Mouse (Mus musculus): Measurements from ENCODE around the gene Sirt3.

Gene Sirt3

DNA sequence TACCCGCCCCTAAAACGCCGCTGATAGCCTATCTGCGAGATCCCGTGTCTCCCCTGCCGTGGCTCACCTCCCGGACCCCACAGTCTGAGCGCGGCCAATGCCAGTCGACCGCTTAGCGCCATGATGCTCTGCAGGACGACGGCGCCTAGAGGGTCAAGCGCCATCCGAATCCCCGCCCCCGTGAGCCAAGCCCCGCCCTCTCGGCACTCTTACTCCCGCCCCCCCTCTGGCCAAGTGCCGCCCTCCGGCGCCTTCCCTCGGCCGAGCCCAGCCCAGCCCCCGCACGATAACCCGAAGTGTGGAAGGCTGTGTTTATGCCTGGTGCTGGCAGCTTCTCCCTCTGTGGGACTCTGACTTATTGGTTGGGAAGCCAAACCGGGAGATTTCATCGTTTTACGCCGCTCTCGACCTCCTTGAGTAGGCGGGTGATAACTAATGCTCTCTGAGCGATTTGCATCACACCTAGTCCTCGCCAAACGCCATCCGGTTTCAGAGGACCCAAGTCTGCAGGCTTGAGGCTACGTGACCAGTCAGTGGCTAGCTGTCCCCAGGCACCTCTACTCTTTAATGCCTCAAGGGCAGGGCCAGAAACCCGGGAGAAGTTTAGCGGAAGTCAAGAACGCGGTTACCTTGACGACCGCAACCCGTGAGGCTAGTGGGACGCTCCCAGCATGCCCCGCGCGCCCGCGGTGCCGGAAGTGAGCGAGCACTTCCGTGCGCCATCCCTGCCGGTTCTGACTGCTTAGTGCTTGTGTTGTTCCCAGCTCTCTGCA, at the start of gene Sirt3, which contains the start of gene Psmd13:
TSS of gene Sirt3 (minus strand) at position 614 of the 773 bp plus-strand sequence.
TSS of gene Psmd13 (plus strand) at position 273 of the 773 bp plus-strand sequence.
- DNase-seq = peak; percentile 94 to 96

- no peak for DNase-seq
Observed at GRCm38 (mm10) chr7:140927181-140927580, 45.1 kb upstream of the Sirt3 start.

- DNase-seq = peak in 1 of 2 experiments; percentile 17
Observed at GRCm38 (mm10) chr7:140923070-140923775, 41.1 kb upstream of the Sirt3 start.

DNA sequence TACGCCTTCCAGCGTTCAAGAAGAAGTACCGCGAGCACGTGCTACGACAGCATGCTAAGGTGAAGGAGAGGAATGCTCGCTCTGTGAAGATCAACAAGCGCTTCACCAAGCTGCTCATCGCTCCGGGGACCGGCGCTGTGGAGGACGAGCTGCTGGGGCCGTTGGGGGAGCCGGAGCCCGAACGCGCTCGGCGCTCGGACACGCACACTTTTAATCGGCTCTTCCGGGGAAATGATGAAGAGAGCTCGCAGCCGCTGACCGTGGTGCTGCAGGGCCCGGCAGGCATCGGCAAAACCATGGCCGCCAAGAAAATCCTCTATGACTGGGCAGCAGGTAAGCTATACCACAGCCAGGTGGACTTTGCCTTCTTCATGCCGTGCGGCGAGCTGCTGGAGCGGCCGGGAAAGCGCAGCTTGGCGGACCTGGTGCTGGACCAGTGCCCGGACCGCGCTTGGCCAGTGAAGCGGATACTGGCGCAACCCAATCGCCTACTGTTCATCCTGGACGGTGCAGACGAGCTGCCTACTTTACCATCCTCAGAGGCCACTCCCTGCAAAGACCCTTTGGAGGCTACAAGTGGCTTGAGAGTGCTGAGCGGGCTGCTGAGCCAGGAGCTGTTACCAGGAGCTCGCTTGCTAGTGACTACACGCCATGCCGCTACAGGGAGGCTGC, 40.4 kb upstream of the Sirt3 start:
- peak; percentile 85 to 90 for DNase-seq

DNA sequence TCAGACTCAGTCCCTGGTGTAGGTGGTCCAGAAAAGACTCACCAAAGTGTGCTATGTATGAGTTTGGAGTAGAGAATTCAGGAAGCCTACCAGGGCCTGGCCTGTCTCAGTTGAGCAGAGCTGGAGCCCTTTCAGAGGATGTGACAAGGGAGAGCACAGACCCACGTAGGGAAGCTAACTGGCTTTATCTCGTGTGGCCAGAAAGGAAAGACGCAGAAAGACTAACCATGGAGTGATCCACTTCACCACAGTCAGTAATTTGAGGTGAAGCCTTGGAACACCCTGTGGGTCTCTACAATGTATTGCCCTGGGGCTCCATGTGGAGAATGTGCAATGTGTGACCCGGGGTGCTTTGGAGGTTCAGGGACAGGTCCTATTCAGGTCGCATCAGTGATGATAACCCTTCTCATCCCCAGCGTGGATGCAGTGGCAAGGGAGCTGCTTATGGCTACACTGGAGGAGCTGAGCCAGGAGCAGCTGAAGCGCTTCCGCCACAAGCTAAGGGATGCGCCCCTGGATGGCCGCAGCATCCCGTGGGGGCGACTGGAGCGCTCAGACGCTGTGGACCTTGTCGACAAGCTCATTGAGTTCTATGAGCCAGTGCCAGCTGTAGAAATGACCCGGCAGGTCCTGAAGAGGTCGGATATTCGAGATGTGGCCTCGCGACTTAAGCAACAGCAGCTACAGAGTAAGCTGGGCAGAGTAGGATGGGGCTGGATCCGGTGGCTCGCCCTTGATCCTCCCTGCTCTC, 39.3 kb upstream of the Sirt3 start:
- no peak for DNase-seq

- no peak for DNase-seq
Observed at GRCm38 (mm10) chr7:140920418-140921029, 38.4 kb upstream of the Sirt3 start, which contains the start of gene Nlrp6. Nlrp6 (plus strand) TSS chr7:140920902.

DNA sequence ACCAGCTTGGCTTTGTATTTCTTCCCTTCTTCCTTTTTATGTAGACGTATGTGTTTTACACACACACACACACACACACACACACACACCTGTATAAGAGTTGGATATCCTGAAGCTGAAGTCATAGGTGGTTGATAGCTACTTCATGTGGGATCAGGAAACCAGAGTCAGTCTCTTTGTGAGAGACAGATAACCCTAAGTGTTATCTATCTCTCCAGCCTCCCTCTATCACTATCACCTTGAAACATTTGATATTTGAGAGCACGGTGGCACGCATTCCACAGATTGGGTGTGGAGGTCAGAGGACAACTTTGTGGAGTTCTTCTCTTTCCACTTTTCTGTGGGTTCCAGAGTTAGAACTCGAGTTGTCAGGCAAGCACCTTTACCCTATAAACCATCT, 37.8 kb upstream of the Sirt3 start:
- DNase-seq = no peak

DNA sequence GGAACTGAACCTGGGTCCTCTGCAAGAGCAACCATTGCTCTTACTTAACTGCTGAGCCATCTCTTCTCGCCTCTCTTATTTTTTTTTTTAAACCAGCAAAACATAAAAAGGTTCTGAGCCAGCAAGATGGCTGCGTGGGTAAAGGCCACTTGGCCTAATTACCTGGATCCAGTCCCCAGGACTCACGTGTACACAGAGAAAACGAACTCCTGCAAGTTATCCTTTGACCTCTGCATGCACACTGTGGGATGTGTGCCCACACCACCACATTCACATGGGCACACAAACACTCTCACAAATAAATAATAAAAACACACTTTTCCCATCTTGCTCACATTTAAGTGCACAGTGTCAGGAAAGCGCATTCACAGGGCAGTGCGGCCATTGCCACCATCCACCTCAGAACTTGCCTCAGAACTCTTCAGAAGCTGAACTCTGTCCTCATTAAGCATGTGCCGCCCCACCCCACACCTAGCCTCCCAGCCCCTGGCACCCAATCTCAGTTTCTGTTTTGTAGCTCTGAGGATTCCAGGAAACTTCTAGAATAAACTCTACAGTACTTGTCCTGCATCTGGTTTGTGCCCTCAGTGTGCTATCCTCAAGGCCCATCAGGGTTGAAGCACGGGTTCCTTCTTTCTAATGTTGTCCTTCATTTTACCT, 32.1 kb upstream of the Sirt3 start:
- DNase-seq = no peak

DNA sequence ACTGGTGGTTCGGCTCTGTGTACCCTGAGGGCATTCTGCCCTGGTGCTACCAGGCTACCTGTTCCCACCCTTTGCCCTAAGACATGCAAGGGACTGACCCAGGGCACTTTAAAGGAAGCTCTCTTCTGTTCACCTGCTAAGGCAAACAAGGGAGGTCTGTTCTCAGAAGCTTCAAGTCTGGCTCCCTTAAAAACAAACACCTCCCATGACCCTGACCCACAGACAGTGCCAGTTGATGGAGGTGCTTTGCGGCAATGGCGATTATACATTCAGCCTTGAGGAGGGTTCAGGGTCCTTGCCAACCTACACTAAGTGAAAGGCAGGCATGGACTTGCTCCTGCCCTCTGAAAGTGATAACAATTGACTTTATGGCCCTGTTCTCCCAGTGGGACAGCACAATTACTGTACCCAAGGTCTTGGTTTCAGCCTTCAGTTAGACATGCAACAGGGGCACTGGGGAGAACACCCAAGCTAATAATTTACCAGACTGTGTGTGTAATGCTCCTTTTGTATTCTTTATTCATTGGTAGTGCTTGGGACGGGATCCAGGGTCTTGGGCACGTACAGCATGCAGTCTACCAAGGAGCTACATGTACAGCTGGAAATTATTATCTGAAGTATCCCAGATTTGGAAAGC, 30.9 kb upstream of the Sirt3 start:
- no peak for DNase-seq

DNA sequence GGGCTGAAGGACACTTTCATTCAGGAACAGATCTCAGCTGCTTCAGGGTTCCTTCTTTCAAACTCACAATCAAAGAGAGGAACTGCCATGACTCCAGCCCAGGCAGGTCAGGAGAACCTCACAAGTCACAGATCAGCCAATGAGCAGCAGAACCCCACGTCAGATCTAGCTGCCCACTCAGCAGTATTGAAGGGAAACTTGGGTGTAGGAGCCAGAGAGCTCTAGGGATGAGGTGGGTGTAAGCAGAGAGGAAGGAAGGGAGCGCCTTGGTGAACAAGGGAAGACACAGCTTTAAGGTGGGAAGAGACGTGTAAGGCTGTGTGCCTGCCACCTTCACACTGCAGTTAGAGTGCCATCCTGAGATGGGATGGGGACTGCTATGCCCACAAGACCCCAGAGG, 30.2 kb upstream of the Sirt3 start:
- DNase-seq = no peak

GRCm38 (mm10) chr7:140908634-140909107, 26.6 kb upstream of the Sirt3 start:
- DNase-seq = peak; percentile 69 to 78

DNA sequence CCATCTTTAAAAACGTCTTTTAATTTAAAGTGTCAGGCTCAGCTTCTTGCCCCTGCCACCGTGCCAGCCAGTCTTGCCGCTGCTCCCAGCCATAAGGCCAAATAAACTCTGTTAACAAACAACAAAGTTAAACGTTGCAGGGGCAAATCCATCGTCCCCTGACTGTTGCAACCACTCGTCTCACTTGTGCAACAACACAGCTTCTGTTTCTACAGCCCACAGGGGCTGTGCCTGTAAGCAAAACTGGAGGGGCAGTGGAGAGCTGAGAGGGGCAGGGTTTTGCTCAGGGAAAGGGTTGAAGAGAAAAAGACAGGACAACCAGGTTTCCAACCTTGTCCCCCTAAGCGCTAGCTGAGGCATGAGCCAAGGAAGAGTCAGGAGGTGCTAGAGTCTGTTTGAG, 26.1 kb upstream of the Sirt3 start:
- no peak for DNase-seq

- no peak for DNase-seq
Observed at GRCm38 (mm10) chr7:140907697-140908096, 25.6 kb upstream of the Sirt3 start.

- no peak for DNase-seq
Observed at GRCm38 (mm10) chr7:140907131-140907530, 25.0 kb upstream of the Sirt3 start.

GRCm38 (mm10) chr7:140905642-140906081, 23.6 kb upstream of the Sirt3 start:
- DNase-seq = no peak

- peak; percentile 67 to 83 for DNase-seq
Observed at GRCm38 (mm10) chr7:140903212-140903611, 21.1 kb upstream of the Sirt3 start.

- DNase-seq = no peak
Observed at GRCm38 (mm10) chr7:140902036-140902875, 20.1 kb upstream of the Sirt3 start.

DNA sequence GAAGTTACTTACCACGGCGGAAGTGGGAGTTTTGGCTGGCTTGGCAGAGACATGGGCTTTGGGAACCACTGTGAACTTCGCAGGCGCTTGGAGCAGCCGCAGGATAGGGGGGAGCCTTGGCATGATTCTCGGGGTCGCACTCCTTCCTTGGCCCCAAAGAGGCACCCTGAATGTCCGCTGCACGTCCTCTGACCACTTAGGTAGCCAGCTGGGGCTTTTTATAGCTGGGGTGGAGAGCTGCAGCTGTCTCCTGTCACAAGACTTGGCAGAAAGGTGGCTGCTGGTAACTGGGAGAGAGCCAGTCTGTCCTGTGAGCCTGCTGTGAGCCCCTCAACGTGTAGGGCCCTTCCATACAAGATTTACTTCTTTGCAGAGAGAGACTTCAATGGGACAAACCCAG, 18.1 kb upstream of the Sirt3 start, which contains the start of gene Cox8b:
TSS of gene Cox8b (minus strand) at position 227 of the 400 bp plus-strand sequence.
- no peak for DNase-seq

GRCm38 (mm10) chr7:140899121-140899520, 17.0 kb upstream of the Sirt3 start:
- DNase-seq = no peak

- no peak for DNase-seq
Observed at GRCm38 (mm10) chr7:140897863-140898262, 15.8 kb upstream of the Sirt3 start.
